Mouse (Mus musculus) erythroblast, embryonic 14.5 days (primary cell): ENCODE data around the gene Adam1a.

Source experiments
- GATA1 ChIP-seq: IDR thresholded peaks from 2 replicates; pipeline ENCODE4 v1.6.1; 2012; ENCODE audit warnings: low read length, inconsistent platforms, mixed read lengths
- TAL1 ChIP-seq: IDR thresholded peaks from 3 replicates; pipeline ENCODE4 v1.6.1; 2012; ENCODE audit warnings: low read length, inconsistent platforms, mixed read lengths

DNA sequence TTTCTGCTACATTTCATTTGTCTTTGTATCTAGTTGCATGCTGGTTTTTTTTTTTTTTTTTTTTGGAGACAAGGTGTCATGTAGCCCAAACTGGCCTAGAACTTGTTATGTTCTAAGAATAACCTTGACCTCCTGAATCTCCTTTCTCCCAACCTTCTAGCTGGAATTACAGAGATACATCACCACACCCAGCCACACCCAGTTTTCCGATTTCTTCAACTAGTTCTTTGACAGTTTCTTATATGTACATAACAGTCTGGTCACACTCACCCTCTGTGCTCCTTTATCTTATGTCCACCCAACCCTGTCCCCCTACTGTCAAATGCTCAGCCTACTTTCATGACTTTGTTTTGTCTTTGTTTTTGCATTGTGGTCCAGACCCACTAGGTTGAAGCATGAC, 38.4 kb downstream of the Adam1a start:
- TF ChIP-seq GATA1 (no peak), TAL1 (no peak)
